Mouse (Mus musculus): Measurements from ENCODE around the gene Megf11. TPM values are rescaled to one million over a fixed set of nuclear protein-coding genes. Genes with fewer than 3 reads are reported as not detected.
A peak's percentile ranks its signal among the peaks of the same experiment; 100 is the strongest.

Megf11 gene
- polyA plus RNA-seq, 1 experiment: 0.67 TPM

- TF ChIP-seq CTCF (IDR thresholded peaks at IDR 0.05; ENCODE audit: insufficient read depth, low read length) (no peak), POLR2A (IDR thresholded peaks at IDR 0.05; ENCODE audit: borderline replicate concordance, extremely low read depth, low read depth, low read length) (no peak)
- WGBS: 54% methylated on average over 1 of the region's 1 CpGs
- Histone ChIP-seq H3K4me1 (ENCODE audit: control insufficient read depth, insufficient read depth, low read length) (no peaks in the 10 kb centered on the region), H3K4me3 (replicated peaks; ENCODE audit: extremely low read depth, low read depth, low read length) (no peak overlapping the region)
- DNase-seq: no peak
Observed at GRCm38 (mm10) chr9:64688015-64688394, 302.6 kb downstream of the Megf11 start.

GRCm38 (mm10) chr9:64690771-64691170, 305.3 kb downstream of the Megf11 start:
- TF ChIP-seq CTCF (IDR thresholded peaks at IDR 0.05; ENCODE audit: insufficient read depth, low read length): no peak
- no peak for TF ChIP-seq POLR2A (IDR thresholded peaks at IDR 0.05; ENCODE audit: borderline replicate concordance, extremely low read depth, low read depth, low read length)
- Histone ChIP-seq H3K4me3 (replicated peaks; ENCODE audit: extremely low read depth, low read depth, low read length) (no peak overlapping the region), H3K4me1 (ENCODE audit: control insufficient read depth, insufficient read depth, low read length) (no peaks in the 10 kb centered on the region)
- DNase-seq: no peak
- 87% methylated on average over 2 of the region's 2 CpGs for WGBS

GRCm38 (mm10) chr9:64691176-64691575, 305.8 kb downstream of the Megf11 start:
- TF ChIP-seq POLR2A (IDR thresholded peaks at IDR 0.05; ENCODE audit: borderline replicate concordance, extremely low read depth, low read depth, low read length) (no peak), CTCF (IDR thresholded peaks at IDR 0.05; ENCODE audit: insufficient read depth, low read length) (peak; percentile 70)
- Histone ChIP-seq H3K4me1 (ENCODE audit: control insufficient read depth, insufficient read depth, low read length) (no peaks in the 10 kb centered on the region), H3K4me3 (replicated peaks; ENCODE audit: extremely low read depth, low read depth, low read length) (no peak overlapping the region)
- DNase-seq: peak; percentile 23
- 18% methylated on average over 7 of the region's 7 CpGs for WGBS

GRCm38 (mm10) chr9:64693094-64693493, 307.7 kb downstream of the Megf11 start:
- no peak for DNase-seq
- TF ChIP-seq POLR2A (IDR thresholded peaks at IDR 0.05; ENCODE audit: borderline replicate concordance, extremely low read depth, low read depth, low read length) (no peak), CTCF (IDR thresholded peaks at IDR 0.05; ENCODE audit: insufficient read depth, low read length) (no peak)
- H3K4me3 ChIP-seq (replicated peaks; ENCODE audit: extremely low read depth, low read depth, low read length): no peak overlapping the region
- no peaks in the 10 kb centered on the region for H3K4me1 ChIP-seq (ENCODE audit: control insufficient read depth, insufficient read depth, low read length)
- 75% methylated on average over 2 of the region's 2 CpGs for WGBS

DNA sequence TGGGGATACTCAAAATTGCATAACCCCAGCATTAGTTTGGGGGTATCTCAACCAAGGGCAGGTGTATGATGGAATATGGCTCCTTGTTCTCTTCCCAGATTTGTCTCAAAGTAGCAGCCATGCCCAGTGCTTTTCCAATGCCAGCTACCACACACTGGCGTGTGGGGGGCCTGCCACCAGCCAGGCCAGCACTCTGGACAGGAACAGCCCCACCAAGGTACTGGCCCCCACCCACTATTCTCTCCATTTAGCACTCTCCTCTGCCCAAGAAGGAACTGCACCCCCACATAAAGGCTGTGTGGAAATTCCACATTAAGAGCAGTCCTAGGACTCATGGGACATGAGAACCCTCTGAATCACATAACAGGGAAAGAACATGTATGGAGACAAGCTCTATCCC, 309.8 kb downstream of the Megf11 start:
- H3K4me1 ChIP-seq (ENCODE audit: control insufficient read depth, insufficient read depth, low read length): no peaks in the 10 kb centered on the region
- TF ChIP-seq CTCF (IDR thresholded peaks at IDR 0.05; ENCODE audit: insufficient read depth, low read length): no peak
- no peak for TF ChIP-seq POLR2A (IDR thresholded peaks at IDR 0.05; ENCODE audit: borderline replicate concordance, extremely low read depth, low read depth, low read length)
- no peak for DNase-seq
- H3K4me3 ChIP-seq (replicated peaks; ENCODE audit: extremely low read depth, low read depth, low read length): no peak overlapping the region
- WGBS: 88% methylated on average over 1 of the region's 1 CpGs

GRCm38 (mm10) chr9:64696404-64696803, 311.0 kb downstream of the Megf11 start:
- no peaks in the 10 kb centered on the region for H3K4me1 ChIP-seq (ENCODE audit: control insufficient read depth, insufficient read depth, low read length)
- DNase-seq: no peak
- 75% methylated on average over 4 of the region's 4 CpGs for WGBS
- H3K4me3 ChIP-seq (replicated peaks; ENCODE audit: extremely low read depth, low read depth, low read length): no peak overlapping the region
- no peak for TF ChIP-seq CTCF (IDR thresholded peaks at IDR 0.05; ENCODE audit: insufficient read depth, low read length)
- no peak for TF ChIP-seq POLR2A (IDR thresholded peaks at IDR 0.05; ENCODE audit: borderline replicate concordance, extremely low read depth, low read depth, low read length)

DNA sequence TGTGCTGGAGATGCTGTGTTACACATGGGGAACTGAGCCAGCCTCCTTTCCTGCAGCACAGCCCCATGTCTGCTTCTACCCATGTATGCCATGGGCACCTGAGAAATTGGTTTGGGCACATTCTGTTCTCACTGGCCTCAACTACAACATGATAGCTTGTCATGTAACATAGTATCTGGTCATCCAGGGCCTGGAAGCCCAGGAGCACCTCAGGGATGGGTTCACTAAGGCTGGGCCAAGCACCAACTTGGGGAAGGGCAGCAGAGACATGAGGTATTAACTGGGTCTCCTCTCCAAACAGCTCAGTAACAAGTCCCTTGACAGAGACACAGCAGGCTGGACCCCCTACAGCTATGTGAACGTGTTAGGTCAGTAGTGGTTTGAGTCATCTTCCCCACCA, 311.6 kb downstream of the Megf11 start:
- Histone ChIP-seq H3K4me3 (replicated peaks; ENCODE audit: extremely low read depth, low read depth, low read length) (no peak overlapping the region), H3K4me1 (ENCODE audit: control insufficient read depth, insufficient read depth, low read length) (no peaks in the 10 kb centered on the region)
- no peak for DNase-seq
- no peak for TF ChIP-seq CTCF (IDR thresholded peaks at IDR 0.05; ENCODE audit: insufficient read depth, low read length)
- no peak for TF ChIP-seq POLR2A (IDR thresholded peaks at IDR 0.05; ENCODE audit: borderline replicate concordance, extremely low read depth, low read depth, low read length)
- 73% methylated on average over 1 of the region's 1 CpGs for WGBS

DNA sequence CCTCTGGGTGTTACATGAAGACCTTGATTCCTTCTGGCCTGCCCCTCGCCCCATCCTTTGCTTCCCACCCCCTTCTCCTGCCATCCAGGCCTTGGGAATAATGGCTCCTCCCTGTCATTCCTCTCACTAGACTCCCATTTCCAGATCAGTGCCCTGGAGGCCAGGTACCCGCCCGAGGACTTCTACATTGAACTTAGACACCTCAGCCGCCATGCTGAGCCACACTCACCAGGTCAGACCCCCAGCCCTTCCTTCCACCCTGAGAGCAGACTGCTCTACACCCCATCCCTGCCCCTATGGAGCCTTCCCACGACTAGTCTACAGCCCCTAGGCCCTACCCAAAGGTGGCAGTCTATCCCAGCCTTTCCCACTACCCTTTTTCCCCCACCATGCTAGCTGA, 312.3 kb downstream of the Megf11 start:
- 86% methylated on average over 5 of the region's 5 CpGs for WGBS
- H3K4me3 ChIP-seq (replicated peaks; ENCODE audit: extremely low read depth, low read depth, low read length): no peak overlapping the region
- no peak for DNase-seq
- H3K4me1 ChIP-seq (ENCODE audit: control insufficient read depth, insufficient read depth, low read length): no peaks in the 10 kb centered on the region
- TF ChIP-seq CTCF (IDR thresholded peaks at IDR 0.05; ENCODE audit: insufficient read depth, low read length) (no peak), POLR2A (IDR thresholded peaks at IDR 0.05; ENCODE audit: borderline replicate concordance, extremely low read depth, low read depth, low read length) (no peak)

DNA sequence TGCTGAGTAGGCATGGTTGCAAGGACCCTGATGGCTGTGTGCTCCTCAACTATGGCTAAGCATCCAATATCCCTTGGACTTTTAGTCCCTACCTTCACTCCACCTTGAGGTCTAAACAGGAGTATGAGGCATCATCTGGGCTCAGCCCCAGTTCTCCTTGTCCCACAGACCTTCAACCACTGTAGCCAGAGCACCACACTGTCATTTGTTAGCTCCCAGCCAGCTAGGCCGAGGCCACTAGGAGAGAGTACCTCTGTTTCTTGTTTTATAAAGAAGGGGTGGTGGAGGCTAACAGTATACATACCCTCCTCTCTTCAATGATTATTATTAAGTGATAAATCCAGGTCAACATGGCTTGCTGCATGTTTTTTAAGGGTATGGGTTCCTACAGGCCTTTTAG, 313.2 kb downstream of the Megf11 start:
- TF ChIP-seq CTCF (IDR thresholded peaks at IDR 0.05; ENCODE audit: insufficient read depth, low read length) (no peak), POLR2A (IDR thresholded peaks at IDR 0.05; ENCODE audit: borderline replicate concordance, extremely low read depth, low read depth, low read length) (no peak)
- WGBS: 100% methylated on average over 1 of the region's 1 CpGs

DNA sequence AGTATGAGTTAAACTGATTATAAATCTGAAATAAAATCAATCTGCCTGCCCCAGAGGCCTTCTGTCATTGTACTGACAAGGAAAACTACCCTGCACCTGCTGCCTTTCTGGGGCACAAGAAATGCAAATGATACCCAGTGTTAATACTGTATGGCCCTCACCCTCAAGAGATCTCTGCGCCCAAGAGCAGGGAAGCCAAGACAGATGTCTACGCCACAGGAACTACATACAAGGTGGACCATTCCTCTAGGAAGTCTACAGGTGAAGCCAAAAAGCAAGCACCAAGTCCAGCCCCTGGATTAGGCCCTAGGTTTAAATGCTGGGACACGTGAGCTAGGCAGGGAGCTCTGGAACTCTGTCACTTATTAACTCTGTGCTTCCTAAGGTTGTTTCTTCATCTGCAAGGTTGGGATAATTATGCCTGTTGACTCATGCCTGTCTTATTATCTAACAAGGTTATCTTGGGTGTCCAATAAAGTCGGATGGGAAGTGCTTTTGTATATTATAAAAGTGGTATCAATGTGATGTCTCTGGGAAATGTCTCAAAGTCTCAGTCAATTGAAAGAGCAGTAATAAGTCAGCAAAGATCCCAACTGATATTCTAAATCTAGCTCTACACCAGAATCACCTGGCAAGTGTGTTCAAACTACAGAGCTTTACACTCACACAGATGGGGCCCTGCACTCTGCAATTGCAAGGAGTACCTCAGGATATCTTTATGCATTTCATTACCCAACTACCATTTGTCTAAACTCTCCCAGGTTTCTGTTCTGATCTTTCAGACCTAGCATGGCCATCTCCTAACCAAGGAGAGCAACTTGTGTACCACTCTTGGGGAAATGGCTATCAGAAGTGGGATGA, 315.3 kb downstream of the Megf11 start:
- no peak for TF ChIP-seq CTCF (IDR thresholded peaks at IDR 0.05; ENCODE audit: insufficient read depth, low read length)
- no peak for TF ChIP-seq POLR2A (IDR thresholded peaks at IDR 0.05; ENCODE audit: borderline replicate concordance, extremely low read depth, low read depth, low read length)
- Histone ChIP-seq H3K4me1 (ENCODE audit: control insufficient read depth, insufficient read depth, low read length) (peaks cover 6% of the 10 kb centered on the region), H3K4me3 (replicated peaks; ENCODE audit: extremely low read depth, low read depth, low read length) (no peak overlapping the region)
- no peak for DNase-seq
- 76% methylated on average over 4 of the region's 4 CpGs for WGBS

More for the DNA sequence above, 313.2 kb downstream of the Megf11 start:
- DNase-seq: no peak
- Histone ChIP-seq H3K4me1 (ENCODE audit: control insufficient read depth, insufficient read depth, low read length) (no peaks in the 10 kb centered on the region), H3K4me3 (replicated peaks; ENCODE audit: extremely low read depth, low read depth, low read length) (no peak overlapping the region)
